Mouse (Mus musculus): ENCODE measurements around the gene Srrd.

Gene Srrd

GRCm38 (mm10) chr5:112289819-112290535 lies 52.9 kb downstream of the Srrd start:
- DNase-seq (ENCODE audit: low read depth in 1 of 2, low spot score in 2 of 2) = no peak

DNA sequence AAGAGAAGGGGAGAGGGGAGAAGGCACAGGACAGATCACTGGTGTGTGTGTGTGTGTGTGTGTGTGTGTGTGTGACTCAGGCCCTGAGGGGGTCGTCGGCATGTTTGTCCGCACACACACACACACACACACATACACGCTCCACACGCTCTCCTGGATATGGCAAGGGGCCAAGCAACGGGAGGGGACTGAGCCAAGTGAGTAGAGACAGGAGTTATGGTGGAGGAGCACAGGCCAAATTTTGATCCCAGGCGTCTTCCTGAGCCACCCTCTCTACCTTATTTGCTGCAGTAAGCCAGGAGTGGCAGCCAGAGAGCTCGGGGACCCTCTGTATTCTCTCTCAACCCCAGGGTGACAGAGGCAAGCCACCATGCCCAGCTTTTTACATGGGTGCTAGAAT lies 53.6 kb downstream of the Srrd start:
- DNase-seq (ENCODE audit: low read depth in 1 of 2, low spot score in 2 of 2) = no peak

GRCm38 (mm10) chr5:112288193-112289141 lies 54.4 kb downstream of the Srrd start:
- DNase-seq (ENCODE audit: low read depth in 1 of 2, low spot score in 2 of 2) = no peak

DNA sequence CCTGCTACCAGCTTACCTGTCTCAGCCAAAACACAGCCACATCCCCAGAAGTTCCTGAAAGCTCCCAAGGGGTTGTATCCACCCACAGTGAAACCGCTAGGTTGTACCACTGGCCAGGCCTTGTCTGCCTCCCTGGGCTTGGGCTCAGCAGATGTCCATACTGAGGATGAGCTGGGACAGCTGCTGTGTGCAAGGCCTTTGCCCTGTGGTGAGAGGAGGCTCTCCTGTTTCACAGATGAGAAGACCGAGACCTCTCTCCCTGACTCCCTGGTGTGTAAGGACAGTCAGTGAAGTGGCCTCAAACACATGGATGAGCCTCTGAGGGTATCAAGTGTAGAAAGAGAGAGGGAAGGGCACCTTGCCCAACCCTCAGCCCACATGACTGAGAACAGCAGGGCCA lies 55.2 kb downstream of the Srrd start:
- DNase-seq (ENCODE audit: low read depth in 1 of 2, low spot score in 2 of 2) = no peak
